Comparison of ENCODE assay signal across 16 mouse cellular contexts in the genomic region with DNA sequence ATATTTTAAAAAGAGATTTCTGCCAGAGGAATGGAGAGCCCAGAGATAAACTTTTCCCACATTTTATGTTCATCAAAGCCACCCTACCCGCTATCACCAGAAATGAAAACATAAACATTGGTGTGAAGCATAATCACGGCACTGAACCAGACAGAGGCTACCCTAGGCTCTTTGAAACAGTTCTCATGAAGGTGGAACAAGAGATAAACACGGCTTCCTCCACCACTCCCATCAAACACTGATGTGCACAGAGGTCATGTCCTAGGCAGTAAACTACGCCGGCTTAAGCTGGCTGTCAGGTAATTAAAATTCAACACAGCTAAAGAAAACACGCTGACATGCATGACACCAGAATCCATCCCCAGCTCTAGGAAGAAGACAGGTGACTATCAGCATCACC.
"Had no signal": no experiment of that assay in that cellular context is flagged by ENCODE, and none has a peak within 500 bp of the region (broad histone marks: within the 10 kb centered on the region; RNA-seq: fewer than 3 reads in every experiment).

No protein-coding gene starts in this region.

- H3K4me3 ChIP-seq: neural tube, embryonic 13.5 days; neural tube, embryonic 15.5 days; stomach, embryonic 15.5 days had no signal

- H3K9ac ChIP-seq: neural tube, embryonic 13.5 days; neural tube, embryonic 15.5 days; stomach, embryonic 15.5 days had no signal

- H3K27me3 ChIP-seq: neural tube, embryonic 13.5 days; neural tube, embryonic 15.5 days; stomach, embryonic 15.5 days had no signal

- H3K9me3 ChIP-seq: neural tube, embryonic 13.5 days; neural tube, embryonic 15.5 days; stomach, embryonic 15.5 days had no signal

- H3K4me1 ChIP-seq: neural tube, embryonic 13.5 days; neural tube, embryonic 15.5 days; stomach, embryonic 15.5 days had no signal

- H3K4me2 ChIP-seq: neural tube, embryonic 13.5 days; neural tube, embryonic 15.5 days; stomach, embryonic 15.5 days had no signal

- H3K27ac ChIP-seq: neural tube, embryonic 13.5 days; neural tube, embryonic 15.5 days; stomach, embryonic 15.5 days; stomach, postnatal 0 days had no signal

- H3K36me3 ChIP-seq: neural tube, embryonic 13.5 days; neural tube, embryonic 15.5 days; stomach, embryonic 15.5 days had no signal

- DNase-seq: retina, postnatal 1 day; right cerebral cortex, adult 18-20 months; right cerebral cortex, postnatal 14 days; right cerebral cortex, postnatal 25 days; right cerebral cortex, postnatal 4 days; spleen, adult 18-20 months; thymus, adult 18-20 months; thymus, adult 2 months; thymus, postnatal 14 days; thymus, postnatal 25 days; thymus, postnatal 36 days; thymus, postnatal 4 days had no signal
